In the genomic region with DNA sequence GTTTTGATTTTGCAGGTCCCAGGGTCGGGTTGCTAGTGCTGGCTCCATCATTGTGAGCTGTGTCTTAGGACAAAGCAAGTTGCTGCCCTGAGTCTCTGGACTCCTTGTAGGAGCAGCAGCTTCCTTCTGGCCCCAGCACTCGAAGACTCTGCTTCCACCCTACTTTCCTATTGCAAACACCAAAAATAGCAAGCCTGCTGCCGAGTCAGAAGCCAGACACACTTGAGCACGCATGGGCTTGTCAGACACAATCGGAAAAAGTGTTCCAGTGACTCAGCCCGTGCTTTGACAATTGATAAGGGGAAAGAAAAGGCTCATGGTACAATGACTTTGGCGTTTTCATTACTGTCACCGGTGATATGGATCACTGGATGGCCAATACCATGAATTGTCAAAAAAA, we compare ENCODE assay signal across 26 mouse cellular contexts. TPM values are rescaled to one million over a fixed set of nuclear protein-coding genes. Genes with fewer than 3 reads are reported as not detected.
A peak's percentile ranks its signal among the peaks of the same experiment; 100 is the strongest.
DNase-seq lines count a peak whose midpoint lies in the region; ATAC-seq lines count a peak whose summit lies in the region.
"Had no signal": no experiment of that assay in that cellular context is flagged by ENCODE, and none has a peak within 500 bp of the region (broad histone marks: within the 10 kb centered on the region; RNA-seq: fewer than 3 reads in every experiment).

No protein-coding gene starts in this region.

- no peak overlapping the region for H3K9ac ChIP-seq in heart, embryonic 11.5 days (ENCODE audit: low read depth, low read length)
- H3K9ac ChIP-seq in heart, embryonic 13.5 days = no peak overlapping the region
- H3K9ac ChIP-seq: forebrain, embryonic 15.5 days; heart, embryonic 15.5 days; hindbrain, embryonic 12.5 days had no signal

- H3K9me3 ChIP-seq in heart, embryonic 11.5 days (replicated peaks; ENCODE audit: control insufficient read depth, low read length) = no peaks in the 10 kb centered on the region
- no peaks in the 10 kb centered on the region for H3K9me3 ChIP-seq in heart, embryonic 13.5 days
- H3K9me3 ChIP-seq: embryonic facial prominence, embryonic 10.5 days; forebrain, embryonic 10.5 days; forebrain, embryonic 15.5 days; heart, embryonic 15.5 days; hindbrain, embryonic 12.5 days had no signal

- H3K27ac ChIP-seq in heart, embryonic 11.5 days (ENCODE audit: low read depth, low read length) = no peak overlapping the region; the same call in 1 of the 2 replicates
- no peak overlapping the region for H3K27ac ChIP-seq in heart, embryonic 13.5 days (replicated peaks)
- H3K27ac ChIP-seq: embryonic facial prominence, embryonic 10.5 days; forebrain, embryonic 10.5 days; forebrain, embryonic 15.5 days; heart, embryonic 15.5 days; hindbrain, embryonic 12.5 days; hindbrain, postnatal 0 days had no signal

- DNase-seq in heart, adult 11 months = peak; percentile 84
- DNase-seq in heart, postnatal 14 days = no peak
- DNase-seq in urinary bladder, adult 18-20 months (ENCODE audit: low spot score in 2 of 2) = peak; percentile 21 to 59
- no peak for DNase-seq in urinary bladder, postnatal 10 days (ENCODE audit: low spot score)
- DNase-seq in Muller cell, postnatal 12 days (ENCODE audit: inconsistent ontology term) = peak; percentile 32
- DNase-seq: adrenal gland, adult 2 months; adrenal gland, postnatal 25 days; cerebellum, adult 2 months; cerebellum, postnatal 10 days; gastrocnemius, postnatal 14 days; kidney, adult 11 months had no signal

- H3K4me3 ChIP-seq in heart, embryonic 11.5 days (ENCODE audit: low read depth, low read length) = no peak overlapping the region
- no peak overlapping the region for H3K4me3 ChIP-seq in heart, embryonic 13.5 days
- H3K4me3 ChIP-seq: embryonic facial prominence, embryonic 10.5 days; erythroblast, embryonic 14.5 days; forebrain, embryonic 10.5 days; forebrain, embryonic 15.5 days; heart, embryonic 15.5 days; hindbrain, embryonic 12.5 days had no signal

- H3K4me2 ChIP-seq in heart, embryonic 11.5 days = no peak overlapping the region
- H3K4me2 ChIP-seq in heart, embryonic 13.5 days = peak overlapping the region; percentile 13; the same call in 1 of the 2 replicates
- H3K4me2 ChIP-seq: forebrain, embryonic 15.5 days; heart, embryonic 15.5 days; hindbrain, embryonic 12.5 days had no signal

- no peaks in the 10 kb centered on the region for H3K27me3 ChIP-seq in heart, embryonic 11.5 days (ENCODE audit: control insufficient read depth, insufficient read depth, low read length)
- no peaks in the 10 kb centered on the region for H3K27me3 ChIP-seq in heart, embryonic 13.5 days (replicated peaks)
- H3K27me3 ChIP-seq: forebrain, embryonic 15.5 days; heart, embryonic 15.5 days; hindbrain, embryonic 12.5 days had no signal

- ATAC-seq in heart, embryonic 11.5 days (replicated peaks; ENCODE audit: insufficient number of reproducible peaks, low FRiP score, low TSS enrichment) = no peak
- no peak; the same call in 1 of the 2 replicates for ATAC-seq in heart, embryonic 13.5 days (ENCODE audit: extremely low read depth, insufficient number of reproducible peaks, low FRiP score, low TSS enrichment)
- no peak for ATAC-seq in erythroblast, adult 5-6 weeks (replicated peaks; ENCODE audit: low FRiP score, poor library complexity, severe bottlenecking)
- ATAC-seq: forebrain, embryonic 15.5 days; hindbrain, postnatal 0 days had no signal

- H3K4me1 ChIP-seq in heart, embryonic 11.5 days (ENCODE audit: control insufficient read depth, insufficient read depth, low read length) = peaks cover 5% of the 10 kb centered on the region; the same call in 1 of the 2 replicates
- peaks cover 11% of the 10 kb centered on the region for H3K4me1 ChIP-seq in heart, embryonic 13.5 days

- WGBS in heart, embryonic 11.5 days (ENCODE audit: insufficient replicate concordance) = 33% methylated on average over 8 of the region's 8 CpGs
- 27% methylated on average over 8 of the region's 8 CpGs for WGBS in heart, embryonic 13.5 days

- intact Hi-C loops in heart, postnatal 14 days (cut with DNase I) = no loop called here

- no peaks in the 10 kb centered on the region for H3K36me3 ChIP-seq in heart, embryonic 11.5 days (ENCODE audit: control insufficient read depth, insufficient read depth, low read length)
- H3K36me3 ChIP-seq in heart, embryonic 13.5 days = no peaks in the 10 kb centered on the region
- H3K36me3 ChIP-seq: embryonic facial prominence, embryonic 10.5 days; forebrain, embryonic 10.5 days; heart, embryonic 15.5 days; hindbrain, embryonic 12.5 days had no signal

RNA-seq across cellular contexts. Expression of a gene that starts 36.9 kb away (rescaled TPM):
- 0.11 TPM in 1 of 2 replicates, not detected in the other for polyA plus RNA-seq in heart, embryonic 11.5 days (2014; fragmentation: Nextera tagmentation; extraction: Ambion mirVana)
- 0.12 and 0.55 TPM in 2 replicates for polyA plus RNA-seq in heart, embryonic 13.5 days (2015; fragmentation: Nextera tagmentation; extraction: Ambion mirVana)
- not detected for total RNA-seq in heart, postnatal 14 days (2021)
- not detected in 2 replicates for total RNA-seq in erythroblast, adult 5-6 weeks (2015; ENCODE audit: low replicate concordance)
- not detected in 2 replicates for total RNA-seq in erythroblast, adult 5-6 weeks (2017; ENCODE audit: low replicate concordance)
- total RNA-seq: gastrocnemius, postnatal 14 days; heart, postnatal 36 days had no signal
- polyA plus RNA-seq: C2C12; cerebellum, adult 2 months; embryonic facial prominence, embryonic 14.5 days; erythroblast, embryonic 14.5 days; forebrain, embryonic 10.5 days; forebrain, embryonic 15.5 days; gonadal fat pad, adult 2 months; hindbrain, embryonic 12.5 days; intestine, embryonic 14.5 days had no signal

Comparison
In these comparisons a context has a peak if more than half of its experiments do, and no peak if none do; other contexts are left out.
1. DNase-seq: peak in heart, adult 11 months (single experiment), urinary bladder, adult 18-20 months (2 of 2) and Muller cell, postnatal 12 days (single experiment); none in heart, postnatal 14 days (0 of 2) and urinary bladder, postnatal 10 days (single experiment).